Mouse (Mus musculus) heart, embryonic 11.5 days (tissue): Measurements from ENCODE around the gene Acap1. TPM values are rescaled to one million over a fixed set of nuclear protein-coding genes. Genes with fewer than 3 reads are reported as not detected.
A peak's percentile ranks its signal among the peaks of the same experiment; 100 is the strongest.
"Not testable (repeated sequence)": the region's sequence is repeated elsewhere in the genome, so short reads cannot be mapped to it uniquely, and the experiment has no call there.

Experiments used
- ATAC-seq: fragments of 200-750 bp; cut with Nextera tagmentation; replicated peaks from 2 replicates; pipeline ENCODE4 v1.8.0; 2017; ENCODE audit warnings: moderate library complexity; ENCODE audit not compliant: insufficient number of reproducible peaks, low FRiP score, low TSS enrichment
- H3K27ac ChIP-seq: fragments of 300-500 bp; sonication (generic); 2 replicates; pipeline ENCODE4 v1.5.1; 2014; ENCODE audit warnings: mild to moderate bottlenecking, low read depth, low read length
- H3K27me3 ChIP-seq: fragments of 300-500 bp; sonication (generic); 2 replicates; pipeline ENCODE4 v1.6.1; 2014; ENCODE audit warnings: mild to moderate bottlenecking, low read length, mixed read lengths; ENCODE audit not compliant: control insufficient read depth, insufficient read depth
- H3K36me3 ChIP-seq: fragments of 300-500 bp; sonication (generic); 2 replicates; pipeline ENCODE4 v1.6.1; 2014; ENCODE audit warnings: mild to moderate bottlenecking, low read length, moderate library complexity, mixed read lengths; ENCODE audit not compliant: control insufficient read depth, insufficient read depth
- H3K4me1 ChIP-seq: fragments of 300-500 bp; sonication (generic); 2 replicates; pipeline ENCODE4 v1.6.1; 2014; ENCODE audit warnings: low read length; ENCODE audit not compliant: control insufficient read depth, insufficient read depth
- H3K4me2 ChIP-seq: fragments of 300-500 bp; sonication (generic); 2 replicates; pipeline ENCODE4 v1.6.1; 2014; ENCODE audit warnings: mild to moderate bottlenecking, moderate library complexity
- H3K4me3 ChIP-seq: fragments of 300-500 bp; sonication (generic); 2 replicates; pipeline ENCODE4 v1.5.1; 2014; ENCODE audit warnings: low read depth, low read length
- H3K9ac ChIP-seq: fragments of 300-500 bp; sonication (generic); 2 replicates; pipeline ENCODE4 v1.6.1; 2014; ENCODE audit warnings: mild to moderate bottlenecking, low read depth, low read length, moderate library complexity
- H3K9me3 ChIP-seq: fragments of 300-500 bp; sonication (generic); replicated peaks from 2 replicates; pipeline ENCODE4 v1.6.1; 2016; ENCODE audit warnings: low read length; ENCODE audit not compliant: control insufficient read depth
- WGBS: fragments of 180-500 bp; shearing (Covaris S2); extraction: QIAGEN DNeasy Blood & Tissue Kit; methylation state at CpG from one replicate; pipeline ENCODE4 v1.1.7; 2014; ENCODE audit not compliant: insufficient replicate concordance; 5-methylcytosine and 5-hydroxymethylcytosine counted together
- polyA plus RNA-seq: library from polyadenylated mRNA; unstranded; fragments of >200 nt; fragmentation: Nextera tagmentation; extraction: Ambion mirVana; gene quantifications from 2 replicates; pipeline ENCODE4 v1.2.1, GENCODE M21; 2014

Gene Acap1
- polyA plus RNA-seq, 1 experiment from 2014 or later, result 7.2 TPM

GRCm38 (mm10) chr11:69867335-69867734, 28.0 kb downstream of the Acap1 start:
- Histone ChIP-seq H3K36me3 (no peaks in the 10 kb centered on the region), H3K27ac (no peak overlapping the region), H3K9ac (no peak overlapping the region), H3K4me1 (peaks cover 4% of the 10 kb centered on the region; the same call in 1 of the 2 replicates), H3K4me3 (no peak overlapping the region), H3K9me3 (no peaks in the 10 kb centered on the region), H3K27me3 (0 out of 2 replicates have a peak, but pooled peaks cover 2% of the 10 kb centered on the region), H3K4me2 (no peak overlapping the region)
- no peak for ATAC-seq
- 41% methylated on average over 9 of the region's 9 CpGs for WGBS

- H3K36me3 ChIP-seq, result no peaks in the 10 kb centered on the region
- no peak overlapping the region for H3K27ac ChIP-seq
- no peak overlapping the region for H3K4me2 ChIP-seq
- H3K9ac ChIP-seq, result no peak overlapping the region
- 87% methylated on average over 9 of the region's 9 CpGs for whole genome bisulfite sequencing
- no peaks in the 10 kb centered on the region for H3K9me3 ChIP-seq
- H3K4me1 ChIP-seq, result peaks cover 4% of the 10 kb centered on the region; the same call in 1 of the 2 replicates
- ATAC-seq, result no peak
- no peak overlapping the region for H3K4me3 ChIP-seq
- H3K27me3 ChIP-seq, result 0 out of 2 replicates have a peak, but pooled peaks cover 2% of the 10 kb centered on the region
Observed at GRCm38 (mm10) chr11:69865561-69865960, 29.8 kb downstream of the Acap1 start.

DNA sequence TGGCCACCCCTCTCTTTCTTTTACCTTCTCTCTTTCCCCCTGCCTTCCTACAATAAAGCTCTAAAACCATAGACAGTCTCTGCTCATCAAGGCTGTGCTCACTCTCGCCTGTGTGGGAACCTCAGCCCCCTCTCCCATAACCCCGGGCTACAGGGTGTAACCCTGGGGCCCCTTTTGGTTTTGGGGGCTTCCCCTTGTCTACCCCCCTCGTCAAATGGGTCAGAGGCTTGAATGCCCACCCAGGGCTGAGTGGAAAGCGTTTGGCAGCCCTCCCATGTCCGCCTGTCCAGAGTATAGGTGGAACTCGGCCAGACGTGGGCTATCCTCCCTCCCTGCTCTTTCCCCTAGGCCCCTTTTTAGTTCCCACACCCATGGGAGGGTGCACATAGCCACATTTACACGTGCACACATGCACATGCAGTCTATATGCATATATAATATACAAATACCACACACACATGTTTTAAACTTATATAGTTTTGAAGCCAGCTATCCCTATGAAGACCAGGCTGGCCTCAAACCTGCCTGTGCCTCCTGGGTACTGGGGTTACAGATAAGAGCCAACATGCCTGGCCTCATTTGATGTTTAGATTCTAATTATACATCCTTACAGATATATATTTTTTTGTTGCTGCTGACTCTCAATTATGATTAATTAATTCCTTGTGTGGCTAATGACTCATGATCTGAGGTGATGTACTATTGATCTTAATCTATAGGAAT, 31.0 kb downstream of the Acap1 start:
- Histone ChIP-seq H3K9ac (no peak overlapping the region), H3K27me3 (peaks cover 8% of the 10 kb centered on the region; the same call in 1 of the 2 replicates), H3K27ac (no peak overlapping the region), H3K36me3 (no peaks in the 10 kb centered on the region), H3K4me1 (peaks cover 4% of the 10 kb centered on the region; the same call in 1 of the 2 replicates), H3K4me2 (no peak overlapping the region), H3K9me3 (no peaks in the 10 kb centered on the region), H3K4me3 (no peak overlapping the region)
- 52% methylated on average over 8 of the region's 8 CpGs for WGBS
- no peak for ATAC-seq

GRCm38 (mm10) chr11:69863729-69864128, 31.6 kb downstream of the Acap1 start:
- not testable (repeated sequence) for H3K27ac ChIP-seq, ATAC-seq, H3K9ac ChIP-seq, H3K4me1 ChIP-seq, H3K36me3 ChIP-seq, H3K9me3 ChIP-seq, H3K4me3 ChIP-seq, H3K4me2 ChIP-seq
- WGBS, result 52% methylated on average over 3 of the region's 3 CpGs
- H3K27me3 ChIP-seq, result peaks cover 13% of the 10 kb centered on the region; the same call in 1 of the 2 replicates

DNA sequence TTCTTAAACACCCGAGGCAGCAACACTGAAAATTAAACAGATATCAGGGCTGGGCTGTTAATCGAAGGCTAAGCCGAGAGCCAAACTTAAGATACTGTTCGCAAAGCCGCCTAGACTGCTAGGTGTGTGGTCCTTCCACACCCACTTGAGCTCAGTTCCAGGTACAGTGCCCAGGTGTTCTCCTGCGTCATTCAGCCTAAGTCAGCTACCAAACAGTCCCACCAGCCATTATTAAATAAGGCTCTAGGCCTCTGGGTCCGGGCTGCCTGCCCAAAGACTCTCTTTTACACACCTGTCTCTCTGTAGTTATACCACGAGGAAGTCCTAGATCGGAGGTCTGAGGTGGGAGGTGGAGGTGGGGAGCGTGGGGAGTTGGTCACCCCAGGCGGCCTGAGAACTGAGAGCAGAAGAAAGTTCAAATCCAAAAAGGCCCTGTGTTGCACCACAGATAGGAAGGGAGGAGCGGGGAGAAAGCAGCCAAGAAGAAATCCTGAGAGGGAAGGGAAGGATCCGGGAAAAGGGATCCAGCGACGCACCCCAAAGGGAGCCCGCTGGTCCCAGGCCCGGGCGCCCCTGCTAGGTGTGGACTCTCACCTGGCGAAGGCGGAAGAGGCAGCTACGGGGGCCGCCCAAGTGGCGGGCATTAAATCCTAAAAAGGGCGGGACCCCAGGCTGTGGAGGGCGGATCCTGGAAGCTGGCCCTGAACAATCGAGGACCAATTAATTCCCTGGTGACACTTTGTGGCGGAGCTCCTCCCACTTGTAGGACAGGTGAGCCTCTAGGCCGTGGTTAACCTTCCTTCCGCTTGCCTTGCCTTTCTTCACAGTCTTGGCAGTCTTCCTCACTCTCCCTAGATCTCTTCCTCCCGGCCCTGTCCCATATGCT, 37.0 kb downstream of the Acap1 start, which contains the start of gene Tnk1:
TSS of gene Tnk1 (minus strand) at position 618 of the 886 bp plus-strand sequence.
- no peak for ATAC-seq
- Histone ChIP-seq H3K4me1 (peaks cover 13% of the 10 kb centered on the region; the same call in 1 of the 2 replicates), H3K9me3 (no peaks in the 10 kb centered on the region), H3K9ac (no peak within 1 kb of the TSS; the same call in 1 of the 2 replicates), H3K36me3 (no peaks in the 10 kb centered on the region), H3K4me3 (no peak within 1 kb of the TSS), H3K4me2 (no peak within 1 kb of the TSS), H3K27ac (no peak within 1 kb of the TSS), H3K27me3 (peaks cover 36% of the 10 kb centered on the region)
- 20% methylated on average over 30 of the region's 30 CpGs for WGBS

DNA sequence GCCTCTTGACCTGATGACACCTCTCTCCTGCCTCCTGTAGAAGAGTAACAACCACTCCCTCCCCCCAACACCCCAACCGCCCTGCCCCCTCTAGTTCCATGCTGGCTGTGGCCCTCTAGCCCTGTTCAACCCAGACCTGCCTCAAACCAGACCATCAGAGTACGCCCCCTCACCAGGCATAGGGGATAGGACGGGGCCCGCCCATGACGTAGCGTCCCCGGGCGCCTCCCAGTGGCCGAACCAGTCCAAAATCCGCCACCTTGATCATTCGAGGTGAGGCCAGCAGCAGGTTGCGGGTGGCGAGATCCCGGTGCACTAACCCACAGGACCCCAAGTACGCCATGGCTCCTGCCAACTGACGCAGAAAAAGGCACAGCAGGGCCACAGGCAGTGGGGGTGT, 40.0 kb downstream of the Acap1 start:
- peaks cover 36% of the 10 kb centered on the region for H3K27me3 ChIP-seq
- ATAC-seq, result peak; percentile 58
- 16% methylated on average over 16 of the region's 16 CpGs for WGBS
- peaks cover 7% of the 10 kb centered on the region; the same call in 1 of the 2 replicates for H3K36me3 ChIP-seq
- H3K9ac ChIP-seq, result no peak overlapping the region
- H3K4me3 ChIP-seq, result no peak overlapping the region
- peaks cover 13% of the 10 kb centered on the region; the same call in 1 of the 2 replicates for H3K4me1 ChIP-seq
- H3K27ac ChIP-seq, result peak overlapping the region; percentile 87
- no peaks in the 10 kb centered on the region for H3K9me3 ChIP-seq
- peak overlapping the region; percentile 44 for H3K4me2 ChIP-seq

GRCm38 (mm10) chr11:69854680-69855079, 40.7 kb downstream of the Acap1 start:
- Histone ChIP-seq H3K4me3 (no peak overlapping the region), H3K27ac (peak overlapping the region; percentile 87), H3K4me1 (peaks cover 13% of the 10 kb centered on the region; the same call in 1 of the 2 replicates), H3K4me2 (peak overlapping the region; percentile 44), H3K9me3 (no peaks in the 10 kb centered on the region), H3K36me3 (peaks cover 13% of the 10 kb centered on the region; the same call in 1 of the 2 replicates), H3K9ac (peak overlapping the region; percentile 8; the same call in 1 of the 2 replicates), H3K27me3 (peaks cover 32% of the 10 kb centered on the region)
- WGBS, result 73% methylated on average over 10 of the region's 10 CpGs
- no peak for ATAC-seq

GRCm38 (mm10) chr11:69853994-69854393, 41.3 kb downstream of the Acap1 start:
- H3K4me3 ChIP-seq, result peak overlapping the region; percentile 6; the same call in 1 of the 2 replicates
- peaks cover 13% of the 10 kb centered on the region; the same call in 1 of the 2 replicates for H3K36me3 ChIP-seq
- H3K9me3 ChIP-seq, result no peaks in the 10 kb centered on the region
- 0 out of 2 replicates have a peak overlapping the region, but pooled peaks have one; percentile 16 for H3K9ac ChIP-seq
- H3K4me1 ChIP-seq, result peaks cover 13% of the 10 kb centered on the region; the same call in 1 of the 2 replicates
- peaks cover 27% of the 10 kb centered on the region for H3K27me3 ChIP-seq
- ATAC-seq, result peak; percentile 87
- H3K27ac ChIP-seq, result peak overlapping the region; percentile 73
- H3K4me2 ChIP-seq, result peak overlapping the region; percentile 42
- WGBS, result 40% methylated on average over 7 of the region's 7 CpGs
